Mouse (Mus musculus): ENCODE results near the gene Lrrtm1.

Lrrtm1 gene
- long read RNA-seq, experiment 1, partial matches to known transcripts = 0 of 1 reads
- long read RNA-seq, experiment 1, other reads (novel, unspliced or antisense) = 0 of 1 reads
- long read RNA-seq, experiment 2, partial matches to known transcripts = 0 of 2 reads
- long read RNA-seq, experiment 2, other reads (novel, unspliced or antisense) = 0 of 2 reads

DNA sequence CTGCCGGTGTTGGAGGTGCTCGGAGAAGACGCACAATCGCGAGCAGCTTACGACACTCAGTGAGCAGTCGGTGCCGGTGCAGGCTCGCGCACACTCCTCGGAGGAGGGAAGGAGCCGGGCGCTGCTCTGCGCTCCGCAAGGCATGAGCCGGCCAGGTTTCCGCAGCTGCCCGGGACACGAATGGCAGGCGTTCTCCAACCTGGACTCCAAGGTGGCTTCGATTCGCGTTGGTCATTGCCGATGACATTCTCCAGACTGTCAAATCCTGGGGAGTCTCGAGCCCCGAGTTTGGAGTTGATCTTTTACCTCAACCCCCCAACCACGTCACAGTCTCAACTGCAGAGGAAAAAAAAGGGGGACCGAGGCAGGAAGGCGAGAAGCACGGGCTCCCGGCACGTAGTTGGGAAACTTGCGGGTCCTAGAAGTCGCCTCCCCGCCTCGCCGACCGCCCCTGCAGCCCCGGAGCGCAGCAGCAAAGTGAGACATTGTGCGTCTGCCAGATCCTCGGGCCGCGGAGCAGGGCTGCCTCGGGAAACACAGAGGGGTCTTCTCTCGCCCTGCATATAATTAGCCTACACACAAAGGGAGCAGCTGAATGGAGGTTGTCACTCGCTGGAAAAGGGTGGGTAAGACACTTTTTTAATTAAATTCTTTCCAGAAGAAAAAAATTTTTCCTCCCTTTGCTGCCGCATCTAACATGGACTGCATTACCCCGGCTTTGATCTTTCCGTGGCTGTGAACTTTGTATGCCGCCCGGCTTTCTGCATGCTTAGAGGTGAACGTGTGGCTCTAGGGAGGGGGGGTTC lies at the start of gene Lrrtm1:
Gene Lrrtm1 (plus strand): TSS at position 89 of the 806 bp plus-strand sequence.
- intact Hi-C loops (cut with DNase I) = no loop called here

GRCm38 (mm10) chr6:77196650-77197049 lies 45.8 kb upstream of the Lrrtm1 start:
- intact Hi-C loops (cut with DNase I) = no loop called here

DNA sequence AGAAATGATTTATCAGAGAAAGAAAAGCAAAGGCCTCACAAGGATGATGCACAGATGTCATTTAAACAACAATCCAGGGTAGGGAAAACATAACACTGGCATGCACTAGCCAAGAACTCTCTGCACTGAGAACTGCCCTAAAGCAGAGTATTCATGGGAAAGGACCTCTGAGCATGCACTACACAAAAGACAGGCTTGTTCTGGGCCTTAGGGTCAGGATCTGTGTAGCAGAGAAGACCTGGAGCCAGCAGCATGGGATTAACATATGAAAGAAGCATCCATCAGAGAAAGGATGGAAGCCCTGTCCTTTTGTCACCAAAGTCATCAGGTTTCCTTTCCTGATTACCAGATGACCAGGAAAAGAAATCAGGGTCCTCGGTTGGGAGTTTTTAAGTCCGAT lies 43.1 kb upstream of the Lrrtm1 start:
- intact Hi-C loops (cut with DNase I) = no loop called here

DNA sequence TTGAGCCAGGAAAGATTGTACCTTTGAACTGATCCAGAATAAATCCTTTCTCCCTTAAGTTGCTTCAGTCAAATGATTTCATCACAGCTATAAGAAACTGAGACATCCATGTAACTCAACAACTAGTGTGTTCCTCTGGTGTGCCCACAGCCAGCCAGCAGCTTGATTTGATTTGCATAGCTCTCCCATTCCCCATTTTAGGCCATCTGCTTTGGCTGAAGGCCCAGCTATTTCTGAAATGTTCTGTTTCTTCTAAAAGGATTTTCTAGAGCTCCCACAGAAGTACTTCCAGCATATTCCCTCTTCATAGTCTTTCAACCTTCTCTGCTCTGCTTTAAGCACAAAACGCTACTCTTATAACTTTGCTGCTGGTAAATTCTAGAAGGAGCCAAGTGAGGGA lies 33.3 kb upstream of the Lrrtm1 start:
- intact Hi-C loops (cut with DNase I) = no loop called here

DNA sequence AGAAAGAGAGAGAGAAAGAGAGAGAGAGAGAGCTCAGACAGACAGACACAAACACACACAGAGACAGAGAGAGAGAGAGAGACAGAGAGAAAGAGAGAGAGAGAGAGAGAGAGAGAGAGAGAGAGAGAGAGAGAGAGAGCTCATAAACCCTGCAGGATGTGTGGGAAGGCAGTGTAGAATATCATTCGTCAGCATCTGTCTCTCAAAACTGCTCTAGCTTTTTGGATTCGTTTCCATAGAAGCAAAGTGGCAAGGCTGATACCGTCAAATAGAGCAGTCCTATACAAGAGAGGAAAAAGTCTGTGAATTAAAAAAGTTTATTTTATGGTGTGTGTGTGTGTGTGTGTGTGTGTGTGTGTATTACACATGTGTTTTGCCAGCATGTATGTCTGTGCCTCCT lies 32.6 kb upstream of the Lrrtm1 start:
- intact Hi-C loops (cut with DNase I) = no loop called here

- intact Hi-C loops (cut with DNase I) = no loop called here
Observed at GRCm38 (mm10) chr6:77213757-77214409, 28.6 kb upstream of the Lrrtm1 start.

DNA sequence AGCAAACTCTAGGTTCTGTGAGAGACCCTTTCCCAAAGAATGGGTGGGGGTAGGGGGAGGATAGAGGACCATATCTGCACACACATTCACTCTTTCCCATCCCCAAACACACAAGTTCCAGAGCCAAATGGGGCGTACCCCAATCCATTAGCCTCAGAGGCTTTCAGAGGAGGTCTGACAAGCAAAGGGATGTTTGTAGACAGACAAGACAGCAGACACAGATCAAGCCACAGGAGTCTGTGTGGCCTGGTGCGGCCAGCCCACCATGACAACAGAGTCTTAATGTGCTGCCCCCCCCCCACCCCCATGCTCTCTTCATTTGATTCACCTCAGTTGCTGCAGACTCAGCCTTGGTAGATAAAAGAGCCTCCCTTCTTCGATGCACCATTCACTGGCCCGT lies 27.2 kb upstream of the Lrrtm1 start:
- intact Hi-C loops (cut with DNase I) = no loop called here

GRCm38 (mm10) chr6:77218875-77219274 lies 23.6 kb upstream of the Lrrtm1 start:
- intact Hi-C loops (cut with DNase I) = no loop called here

- intact Hi-C loops (cut with DNase I) = no loop called here
Observed at GRCm38 (mm10) chr6:77220776-77221175, 21.7 kb upstream of the Lrrtm1 start.

GRCm38 (mm10) chr6:77222849-77223638 lies 19.4 kb upstream of the Lrrtm1 start:
- intact Hi-C loops (cut with DNase I) = no loop called here

- intact Hi-C loops (cut with DNase I) = no loop called here
Observed at GRCm38 (mm10) chr6:77240426-77240825, 2.1 kb upstream of the Lrrtm1 start.

DNA sequence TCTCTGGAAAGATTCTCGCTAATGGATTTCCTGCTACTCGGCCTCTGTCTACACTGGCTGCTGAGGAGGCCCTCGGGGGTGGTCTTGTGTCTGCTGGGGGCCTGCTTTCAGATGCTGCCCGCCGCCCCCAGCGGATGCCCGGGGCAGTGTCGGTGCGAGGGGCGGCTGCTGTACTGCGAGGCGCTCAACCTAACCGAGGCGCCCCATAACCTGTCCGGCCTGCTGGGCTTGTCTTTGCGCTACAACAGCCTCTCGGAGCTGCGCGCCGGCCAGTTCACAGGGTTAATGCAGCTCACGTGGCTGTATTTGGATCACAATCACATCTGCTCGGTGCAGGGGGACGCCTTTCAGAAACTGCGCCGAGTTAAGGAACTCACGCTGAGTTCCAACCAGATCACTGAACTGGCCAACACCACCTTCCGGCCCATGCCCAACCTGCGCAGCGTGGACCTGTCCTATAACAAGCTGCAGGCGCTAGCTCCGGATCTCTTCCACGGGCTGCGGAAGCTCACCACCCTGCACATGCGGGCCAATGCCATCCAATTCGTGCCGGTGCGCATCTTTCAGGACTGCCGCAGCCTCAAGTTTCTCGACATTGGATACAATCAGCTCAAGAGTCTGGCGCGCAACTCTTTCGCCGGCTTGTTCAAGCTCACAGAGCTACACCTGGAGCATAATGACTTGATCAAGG lies 1.2 kb downstream of the Lrrtm1 start:
- intact Hi-C loops (cut with DNase I) = no loop called here

DNA sequence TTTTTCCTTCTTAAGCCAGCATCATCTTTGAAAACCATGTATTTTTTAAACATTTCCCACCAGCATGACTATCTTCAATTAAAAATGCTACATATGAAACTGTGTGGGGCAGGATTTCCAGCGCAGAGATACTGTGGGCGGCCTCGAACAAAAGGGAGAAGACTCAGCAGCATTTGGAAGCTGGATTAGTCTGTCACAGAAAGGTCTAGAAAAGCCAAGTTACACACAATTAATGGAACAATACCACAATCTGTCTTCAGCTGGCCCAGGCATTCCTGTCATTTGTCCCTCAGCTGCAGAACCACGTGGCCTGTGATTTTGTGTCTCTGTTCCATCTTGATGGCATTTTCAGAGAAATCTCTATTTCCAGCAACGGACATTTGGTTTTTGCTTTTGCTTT lies 11.0 kb downstream of the Lrrtm1 start:
- intact Hi-C loops (cut with DNase I) = no loop called here

- intact Hi-C loops (cut with DNase I) = no loop called here
Observed at GRCm38 (mm10) chr6:77256348-77256747, 13.9 kb downstream of the Lrrtm1 start.

DNA sequence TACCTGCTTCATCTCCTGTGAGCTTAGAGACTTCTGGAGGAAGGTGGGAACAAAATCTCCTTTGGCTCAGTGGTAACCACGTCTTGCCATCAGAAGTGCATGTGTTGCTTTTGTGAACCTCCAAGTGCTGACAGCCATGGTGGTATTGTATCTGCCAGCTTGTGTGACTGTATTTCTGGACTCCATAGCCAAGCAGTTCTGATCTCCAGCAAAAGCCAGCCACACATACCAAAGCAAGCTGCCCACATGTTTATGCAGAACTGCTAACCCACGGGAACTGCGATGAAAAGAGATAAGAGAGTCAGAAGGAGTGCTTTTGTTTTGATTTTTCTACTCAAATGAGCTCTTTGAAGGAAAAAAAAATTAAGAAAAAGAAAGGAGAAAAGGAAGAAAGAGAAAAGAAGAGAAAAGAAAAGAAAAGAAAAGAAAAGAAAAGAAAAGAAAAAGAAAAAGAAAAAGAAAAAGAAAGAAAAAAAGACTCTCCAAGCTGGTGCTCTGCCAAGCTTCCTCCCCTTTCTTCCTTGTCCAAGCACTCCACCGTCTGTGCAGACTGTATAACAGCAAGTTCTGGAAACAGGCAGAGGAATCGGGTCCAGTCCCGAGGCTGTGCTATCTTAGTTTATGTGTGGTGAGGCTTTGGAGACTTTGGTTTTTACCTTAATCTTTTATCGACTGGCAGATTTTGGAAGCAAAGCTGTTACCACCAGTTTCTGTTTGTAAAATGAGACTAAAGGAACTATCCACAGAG lies 15.0 kb downstream of the Lrrtm1 start:
- intact Hi-C loops (cut with DNase I) = no loop called here

DNA sequence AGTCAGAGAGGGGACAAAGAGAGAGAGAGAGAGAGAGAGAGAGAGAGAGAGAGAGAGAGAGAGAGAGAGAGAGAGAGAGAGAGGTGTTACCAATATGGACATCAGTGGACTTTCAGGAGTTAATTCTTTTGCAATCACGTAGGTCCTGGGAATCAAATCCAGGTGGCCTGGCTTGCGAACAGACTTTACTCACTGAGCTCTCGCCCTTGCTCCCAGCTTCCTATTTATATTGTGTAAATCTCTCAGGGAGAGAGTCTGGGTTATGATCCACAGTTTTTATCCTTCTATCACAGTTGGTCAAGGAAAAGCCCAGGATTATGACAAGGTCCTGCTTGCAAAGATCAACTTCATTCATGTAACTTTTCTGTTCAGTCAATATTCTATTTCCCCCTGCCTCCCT lies 22.7 kb downstream of the Lrrtm1 start:
- intact Hi-C loops (cut with DNase I) = no loop called here

GRCm38 (mm10) chr6:77278794-77279193 lies 36.3 kb downstream of the Lrrtm1 start:
- intact Hi-C loops (cut with DNase I) = no loop called here

DNA sequence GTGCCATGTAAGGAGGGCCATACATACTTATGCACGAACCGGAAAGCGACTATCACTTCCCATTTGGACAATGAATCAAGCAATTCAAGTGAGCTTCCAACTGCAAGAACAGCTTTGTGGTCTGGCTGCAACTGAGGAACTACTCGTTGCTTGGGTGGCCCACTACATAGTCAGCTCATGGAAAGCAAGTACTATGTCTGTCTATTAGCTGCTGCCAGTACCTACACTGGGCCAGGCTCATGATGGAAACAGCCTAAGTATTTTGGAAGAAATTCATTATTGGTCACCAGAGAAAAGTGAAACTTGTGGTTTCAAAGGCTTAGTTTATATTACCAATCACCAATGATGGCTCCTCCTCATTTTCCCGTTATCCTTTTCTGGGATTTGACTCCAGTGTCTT lies 43.8 kb downstream of the Lrrtm1 start:
- intact Hi-C loops (cut with DNase I) = no loop called here

DNA sequence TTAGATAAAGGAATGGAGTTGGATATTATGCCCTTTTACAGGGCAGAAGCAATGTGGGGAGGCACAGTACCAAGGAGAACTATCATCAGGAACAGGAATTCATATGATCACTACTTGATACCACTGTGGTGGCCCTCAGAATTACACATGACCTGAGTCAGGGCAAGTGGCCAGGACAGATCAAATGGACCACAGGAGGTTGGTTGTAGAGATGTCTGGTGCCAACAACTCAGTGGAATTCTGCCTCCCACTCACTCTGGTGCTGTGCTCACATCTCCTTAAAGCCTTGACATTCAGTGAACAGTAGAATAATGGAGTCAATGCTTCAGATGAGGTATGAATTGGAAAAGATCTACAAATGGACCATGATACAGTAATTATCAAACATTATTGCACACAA lies 45.9 kb downstream of the Lrrtm1 start:
- intact Hi-C loops (cut with DNase I) = no loop called here

DNA sequence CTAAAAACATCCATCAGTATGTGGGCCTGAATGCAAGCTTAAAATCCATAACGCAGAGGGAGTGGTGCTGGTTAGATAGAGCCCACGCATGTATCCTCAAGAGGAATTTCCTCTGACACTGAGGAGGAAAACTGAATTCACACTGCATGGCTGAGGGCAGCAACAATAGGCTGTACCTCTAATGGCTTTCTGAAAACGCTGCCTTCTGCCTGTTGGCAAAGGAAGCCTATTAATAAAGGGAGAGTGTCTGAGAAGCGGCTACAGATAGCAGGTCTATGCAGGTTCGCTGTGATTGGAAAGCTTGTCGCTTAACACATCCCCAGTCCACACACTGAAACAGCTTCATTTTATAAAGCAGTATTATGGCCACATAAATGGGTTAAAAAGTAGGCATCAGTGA lies 48.9 kb downstream of the Lrrtm1 start:
- intact Hi-C loops (cut with DNase I) = no loop called here
